Mouse (Mus musculus): ENCODE measurements around the gene Slc38a4. TPM values are rescaled to one million over a fixed set of nuclear protein-coding genes. Genes with fewer than 3 reads are reported as not detected.

The Slc38a4 gene
- polyA plus RNA-seq, 1 experiment from 2014 or later = 71.1 TPM

DNA sequence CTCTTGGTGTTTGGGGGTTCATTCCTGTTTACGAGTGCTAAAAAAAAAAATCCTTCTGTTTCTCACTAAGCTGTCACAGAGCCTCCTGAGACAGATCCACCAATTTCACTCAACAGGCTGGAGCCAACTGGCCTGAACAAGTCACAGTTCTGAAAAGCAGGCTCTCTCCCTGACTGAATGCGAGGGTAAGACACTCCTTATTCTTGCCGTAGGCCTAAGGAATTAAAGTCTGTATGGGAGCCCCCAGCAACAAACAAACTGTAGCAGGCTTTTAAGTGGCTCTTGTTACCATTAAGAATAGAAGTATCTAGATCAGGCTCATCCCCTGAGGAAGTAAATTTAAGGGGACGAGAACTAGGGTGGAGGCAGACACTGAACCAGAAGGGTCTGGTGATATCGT lies 7.5 kb upstream of the Slc38a4 start:
- Histone ChIP-seq H3K36me3 (replicated peaks; ENCODE audit: control insufficient read depth, insufficient read depth, low read depth, low read length) (no peaks in the 10 kb centered on the region), H3K9me3 (replicated peaks; ENCODE audit: control insufficient read depth, low read length) (no peaks in the 10 kb centered on the region), H3K27me3 (ENCODE audit: control insufficient read depth, insufficient read depth, low read length) (no peaks in the 10 kb centered on the region), H3K4me1 (ENCODE audit: control insufficient read depth, insufficient read depth, low read length) (no peaks in the 10 kb centered on the region; the same call in 1 of the 2 replicates), H3K4me3 (ENCODE audit: low read depth, low read length) (no peak overlapping the region), H3K4me2 (ENCODE audit: low read depth, low read length) (no peak overlapping the region), H3K9ac (replicated peaks; ENCODE audit: low read length) (no peak overlapping the region), H3K27ac (replicated peaks; ENCODE audit: low read depth, low read length) (no peak overlapping the region)
- WGBS = 85% methylated on average over 5 of the region's 5 CpGs
- DNase-seq (ENCODE audit: low spot score) (no peak), ATAC-seq (replicated peaks; ENCODE audit: insufficient number of reproducible peaks, low FRiP score, low TSS enrichment, low read depth) (no peak)

DNA sequence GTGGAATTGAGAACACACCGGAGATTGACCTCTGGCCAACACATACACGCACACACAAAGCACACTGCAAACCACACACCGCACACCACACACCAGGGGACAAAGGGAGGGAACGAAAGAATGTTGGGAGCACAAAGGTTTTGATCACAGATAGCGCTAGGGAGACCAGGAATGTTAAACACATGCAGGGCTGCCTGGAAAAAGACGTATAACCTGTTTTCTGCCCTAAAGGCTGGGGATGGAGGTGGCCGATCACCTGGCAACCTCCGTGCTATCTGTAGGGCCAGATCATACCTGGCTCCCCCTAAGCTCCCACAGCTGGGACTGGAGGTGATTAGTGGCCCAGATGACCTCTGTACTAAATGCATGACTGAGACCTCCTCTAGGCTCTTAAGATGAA lies 5.2 kb upstream of the Slc38a4 start:
- H3K4me1 ChIP-seq (ENCODE audit: control insufficient read depth, insufficient read depth, low read length) = no peaks in the 10 kb centered on the region; the same call in 1 of the 2 replicates
- no peaks in the 10 kb centered on the region for H3K9me3 ChIP-seq (replicated peaks; ENCODE audit: control insufficient read depth, low read length)
- DNase-seq (ENCODE audit: low spot score) = no peak
- no peak overlapping the region for H3K27ac ChIP-seq (replicated peaks; ENCODE audit: low read depth, low read length)
- H3K4me2 ChIP-seq (ENCODE audit: low read depth, low read length) = no peak overlapping the region
- ATAC-seq (replicated peaks; ENCODE audit: insufficient number of reproducible peaks, low FRiP score, low TSS enrichment, low read depth) = no peak
- no peak overlapping the region for H3K9ac ChIP-seq (replicated peaks; ENCODE audit: low read length)
- WGBS = 80% methylated on average over 8 of the region's 8 CpGs
- H3K27me3 ChIP-seq (ENCODE audit: control insufficient read depth, insufficient read depth, low read length) = no peaks in the 10 kb centered on the region
- no peak overlapping the region for H3K4me3 ChIP-seq (ENCODE audit: low read depth, low read length)
- no peaks in the 10 kb centered on the region for H3K36me3 ChIP-seq (replicated peaks; ENCODE audit: control insufficient read depth, insufficient read depth, low read depth, low read length)

DNA sequence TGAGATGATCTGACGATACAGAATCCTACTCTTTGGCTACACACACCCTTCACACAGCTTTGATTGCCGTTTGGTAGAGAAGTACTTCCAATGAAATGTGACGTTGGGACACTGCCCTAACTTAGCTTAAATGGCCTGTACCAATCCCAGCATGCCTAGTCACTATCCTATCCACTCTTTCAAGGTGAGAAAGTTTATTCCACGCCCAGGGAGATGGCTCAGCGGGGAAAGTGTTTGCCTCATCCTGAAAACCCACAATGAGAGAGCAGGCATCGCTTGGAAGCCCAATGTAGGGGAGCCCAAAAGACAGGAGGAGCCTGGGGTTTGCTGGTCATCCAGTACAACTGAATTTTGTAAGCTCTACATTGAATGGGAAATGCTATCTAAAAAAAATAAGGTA lies 4.8 kb upstream of the Slc38a4 start:
- no peak overlapping the region for H3K27ac ChIP-seq (replicated peaks; ENCODE audit: low read depth, low read length)
- no peaks in the 10 kb centered on the region; the same call in 1 of the 2 replicates for H3K4me1 ChIP-seq (ENCODE audit: control insufficient read depth, insufficient read depth, low read length)
- DNase-seq (ENCODE audit: low spot score) (no peak), ATAC-seq (replicated peaks; ENCODE audit: insufficient number of reproducible peaks, low FRiP score, low TSS enrichment, low read depth) (no peak)
- no peak overlapping the region for H3K4me2 ChIP-seq (ENCODE audit: low read depth, low read length)
- H3K9me3 ChIP-seq (replicated peaks; ENCODE audit: control insufficient read depth, low read length) = no peaks in the 10 kb centered on the region
- no peak overlapping the region for H3K9ac ChIP-seq (replicated peaks; ENCODE audit: low read length)
- no peaks in the 10 kb centered on the region for H3K27me3 ChIP-seq (ENCODE audit: control insufficient read depth, insufficient read depth, low read length)
- H3K36me3 ChIP-seq (replicated peaks; ENCODE audit: control insufficient read depth, insufficient read depth, low read depth, low read length) = no peaks in the 10 kb centered on the region
- 91% methylated on average over 6 of the region's 6 CpGs for WGBS
- H3K4me3 ChIP-seq (ENCODE audit: low read depth, low read length) = no peak overlapping the region

DNA sequence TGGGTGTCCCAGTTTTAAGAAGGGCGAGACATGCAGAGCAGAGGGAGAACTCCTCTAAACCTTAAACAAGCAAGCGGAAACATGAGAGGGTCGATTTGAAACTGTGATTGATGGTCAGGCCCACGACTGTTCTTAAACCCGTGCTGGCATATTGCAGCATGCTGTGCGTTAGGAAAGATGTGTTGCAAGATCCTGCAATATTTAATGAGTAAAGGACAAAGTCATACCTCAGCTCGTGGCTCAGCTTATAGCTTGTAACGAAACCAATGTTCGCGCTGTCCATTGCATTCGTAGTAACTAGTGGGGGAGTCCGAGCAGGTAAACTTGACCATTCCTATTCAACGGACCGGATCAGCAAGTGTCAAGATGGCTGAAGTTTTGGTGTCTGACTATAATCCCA lies 4.3 kb upstream of the Slc38a4 start:
- H3K36me3 ChIP-seq (replicated peaks; ENCODE audit: control insufficient read depth, insufficient read depth, low read depth, low read length) = no peaks in the 10 kb centered on the region
- H3K4me2 ChIP-seq (ENCODE audit: low read depth, low read length) = no peak overlapping the region
- no peak overlapping the region for H3K9ac ChIP-seq (replicated peaks; ENCODE audit: low read length)
- no peak overlapping the region for H3K27ac ChIP-seq (replicated peaks; ENCODE audit: low read depth, low read length)
- H3K4me1 ChIP-seq (ENCODE audit: control insufficient read depth, insufficient read depth, low read length) = no peaks in the 10 kb centered on the region; the same call in 1 of the 2 replicates
- WGBS = 86% methylated on average over 14 of the region's 14 CpGs
- no peaks in the 10 kb centered on the region for H3K27me3 ChIP-seq (ENCODE audit: control insufficient read depth, insufficient read depth, low read length)
- no peak for ATAC-seq (replicated peaks; ENCODE audit: insufficient number of reproducible peaks, low FRiP score, low TSS enrichment, low read depth)
- no peak overlapping the region for H3K4me3 ChIP-seq (ENCODE audit: low read depth, low read length)
- no peaks in the 10 kb centered on the region for H3K9me3 ChIP-seq (replicated peaks; ENCODE audit: control insufficient read depth, low read length)
- no peak for DNase-seq (ENCODE audit: low spot score)

DNA sequence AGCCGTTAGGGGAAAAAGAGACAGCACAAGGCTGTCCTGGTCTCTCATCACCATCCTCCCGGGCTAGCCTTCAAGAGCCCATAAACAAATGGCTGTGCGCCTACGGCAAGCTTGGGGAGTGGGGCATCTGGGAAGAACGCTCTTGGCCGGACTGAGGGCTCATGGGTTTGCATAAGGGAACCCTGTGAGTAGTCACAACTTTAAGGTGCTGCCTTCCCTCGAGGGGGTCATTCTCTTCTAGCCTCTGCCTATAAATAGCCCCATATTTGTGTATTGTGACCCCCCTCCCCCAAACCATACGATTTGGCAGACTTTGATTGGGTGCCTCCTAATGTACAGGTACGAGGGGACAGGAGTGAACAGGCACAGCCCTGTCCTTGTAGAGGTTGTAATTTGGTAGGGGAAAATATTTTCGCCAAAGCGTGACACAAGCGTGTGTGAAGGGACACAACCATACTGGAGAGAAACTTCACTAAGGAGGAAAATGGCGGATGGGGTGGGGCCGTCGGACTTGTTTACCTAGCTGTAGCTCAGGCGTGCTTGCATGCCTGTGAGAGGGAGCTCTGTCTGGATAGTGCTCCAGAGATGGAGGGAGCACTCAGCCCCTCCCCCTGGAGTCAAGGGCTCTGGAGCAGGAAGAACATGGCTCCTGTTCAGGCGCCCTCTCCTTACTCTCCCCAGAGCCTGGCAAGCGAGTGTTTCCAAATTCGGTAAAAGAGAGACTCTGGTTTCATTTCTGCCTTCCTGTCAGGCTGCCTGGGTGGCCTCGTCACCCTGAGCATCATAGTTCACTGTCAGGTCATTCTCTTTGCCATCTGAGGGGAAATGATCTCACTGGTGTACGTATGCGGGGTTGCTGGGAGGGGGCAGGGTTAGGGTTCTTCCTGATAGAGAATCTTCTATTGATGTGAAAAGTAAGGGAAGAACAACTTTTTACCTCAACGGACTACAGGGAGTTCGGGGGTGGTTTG lies 3.6 kb upstream of the Slc38a4 start:
- Histone ChIP-seq H3K27me3 (ENCODE audit: control insufficient read depth, insufficient read depth, low read length) (no peaks in the 10 kb centered on the region), H3K4me3 (ENCODE audit: low read depth, low read length) (no peak overlapping the region), H3K27ac (replicated peaks; ENCODE audit: low read depth, low read length) (no peak overlapping the region), H3K9me3 (replicated peaks; ENCODE audit: control insufficient read depth, low read length) (no peaks in the 10 kb centered on the region; the same call in 1 of the 2 replicates), H3K9ac (replicated peaks; ENCODE audit: low read length) (no peak overlapping the region), H3K4me1 (ENCODE audit: control insufficient read depth, insufficient read depth, low read length) (no peaks in the 10 kb centered on the region; the same call in 1 of the 2 replicates), H3K4me2 (ENCODE audit: low read depth, low read length) (no peak overlapping the region), H3K36me3 (replicated peaks; ENCODE audit: control insufficient read depth, insufficient read depth, low read depth, low read length) (no peaks in the 10 kb centered on the region)
- WGBS = 76% methylated on average over 24 of the region's 24 CpGs
- peak; percentile 22 for DNase-seq (ENCODE audit: low spot score)
- no peak; the same call in 1 of the 2 replicates for ATAC-seq (replicated peaks; ENCODE audit: insufficient number of reproducible peaks, low FRiP score, low TSS enrichment, low read depth)

DNA sequence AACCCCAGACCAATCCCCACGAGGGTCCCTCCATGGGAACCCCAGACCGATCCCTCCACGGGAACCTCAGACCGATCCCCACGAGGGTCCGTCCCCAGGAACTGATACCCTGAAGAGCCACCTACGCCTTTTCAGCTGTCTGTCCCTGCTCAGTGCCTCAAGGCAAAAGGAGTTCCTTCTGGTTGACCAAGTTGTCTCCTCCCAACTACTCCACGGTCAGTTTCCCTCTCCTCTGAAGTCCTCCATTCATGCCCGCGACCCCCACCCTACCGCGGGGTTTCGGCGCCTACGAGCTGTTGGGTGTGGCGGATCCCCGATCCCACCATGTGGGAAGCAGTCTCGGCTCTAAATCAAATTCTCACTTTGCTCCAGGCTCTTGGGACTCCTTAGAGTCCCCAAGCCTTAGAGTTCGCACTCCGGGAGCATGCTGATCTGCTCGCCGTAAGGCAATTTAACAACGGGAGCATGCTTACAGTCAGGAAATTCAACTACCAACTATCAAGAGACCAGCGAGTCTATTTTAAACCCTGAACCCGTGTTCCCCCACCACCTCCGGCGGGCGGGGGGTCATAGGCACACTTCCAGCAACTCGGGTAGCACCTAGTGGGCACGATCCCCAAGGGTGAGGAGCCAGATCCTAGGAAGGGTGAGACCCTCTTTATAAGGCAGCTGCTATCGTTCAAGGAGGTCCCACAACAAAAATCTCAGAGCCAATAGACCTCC lies 828 bp downstream of the Slc38a4 start:
- no peaks in the 10 kb centered on the region for H3K27me3 ChIP-seq (ENCODE audit: control insufficient read depth, insufficient read depth, low read length)
- no peaks in the 10 kb centered on the region for H3K36me3 ChIP-seq (replicated peaks; ENCODE audit: control insufficient read depth, insufficient read depth, low read depth, low read length)
- H3K4me1 ChIP-seq (ENCODE audit: control insufficient read depth, insufficient read depth, low read length) = no peaks in the 10 kb centered on the region; the same call in 1 of the 2 replicates
- no peaks in the 10 kb centered on the region; the same call in 1 of the 2 replicates for H3K9me3 ChIP-seq (replicated peaks; ENCODE audit: control insufficient read depth, low read length)
- ATAC-seq (replicated peaks; ENCODE audit: insufficient number of reproducible peaks, low FRiP score, low TSS enrichment, low read depth) = 0 out of 2 replicates have a peak, but pooled peaks have one; percentile 42
- H3K4me2 ChIP-seq (ENCODE audit: low read depth, low read length) = peak overlapping the region; percentile 67
- peak overlapping the region; percentile 45 for H3K4me3 ChIP-seq (ENCODE audit: low read depth, low read length)
- H3K27ac ChIP-seq (replicated peaks; ENCODE audit: low read depth, low read length) = no peak overlapping the region
- peak overlapping the region; percentile 52 for H3K9ac ChIP-seq (replicated peaks; ENCODE audit: low read length)
- 51% methylated on average over 31 of the region's 31 CpGs for WGBS
- peak; percentile 29 for DNase-seq (ENCODE audit: low spot score)

DNA sequence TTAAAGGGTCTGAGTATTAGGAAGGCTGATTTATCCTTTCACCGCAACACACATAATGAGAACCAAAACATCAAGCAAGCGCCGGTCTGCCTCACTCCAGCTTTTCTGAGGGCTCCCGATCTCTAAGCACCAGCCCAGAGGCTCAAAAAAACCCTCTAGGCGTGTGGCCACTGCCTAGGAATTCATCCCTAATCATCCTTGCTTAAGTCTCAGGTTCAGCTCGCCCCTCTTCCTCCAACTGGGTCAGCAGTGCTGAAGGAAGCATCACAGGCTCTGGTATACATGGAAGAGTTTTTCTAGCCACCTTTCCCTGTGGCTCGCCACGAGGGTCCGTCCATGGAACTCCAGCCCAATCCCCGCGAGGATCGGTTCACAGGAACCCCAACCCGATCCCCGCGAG lies 1.6 kb downstream of the Slc38a4 start:
- no peak overlapping the region for H3K27ac ChIP-seq (replicated peaks; ENCODE audit: low read depth, low read length)
- DNase-seq (ENCODE audit: low spot score) = peak; percentile 41
- peak overlapping the region; percentile 67 for H3K4me2 ChIP-seq (ENCODE audit: low read depth, low read length)
- no peak for ATAC-seq (replicated peaks; ENCODE audit: insufficient number of reproducible peaks, low FRiP score, low TSS enrichment, low read depth)
- no peaks in the 10 kb centered on the region for H3K27me3 ChIP-seq (ENCODE audit: control insufficient read depth, insufficient read depth, low read length)
- no peaks in the 10 kb centered on the region for H3K36me3 ChIP-seq (replicated peaks; ENCODE audit: control insufficient read depth, insufficient read depth, low read depth, low read length)
- peak overlapping the region; percentile 52 for H3K9ac ChIP-seq (replicated peaks; ENCODE audit: low read length)
- no peaks in the 10 kb centered on the region; the same call in 1 of the 2 replicates for H3K9me3 ChIP-seq (replicated peaks; ENCODE audit: control insufficient read depth, low read length)
- WGBS = 52% methylated on average over 15 of the region's 15 CpGs
- peaks cover 3% of the 10 kb centered on the region for H3K4me1 ChIP-seq (ENCODE audit: control insufficient read depth, insufficient read depth, low read length)
- peak overlapping the region; percentile 45 for H3K4me3 ChIP-seq (ENCODE audit: low read depth, low read length)

Measured in embryonic facial prominence, embryonic 11.5 days (tissue).